Mouse (Mus musculus): Measurements from ENCODE around the gene Ergic2. TPM values are rescaled to one million over a fixed set of nuclear protein-coding genes. Genes with fewer than 3 reads are reported as not detected.
A peak's percentile ranks its signal among the peaks of the same experiment; 100 is the strongest.

The Ergic2 gene
- polyA plus RNA-seq (2016; fragmentation: Nextera tagmentation; extraction: Ambion mirVana) = 220 and 242 TPM in 2 replicates

DNA sequence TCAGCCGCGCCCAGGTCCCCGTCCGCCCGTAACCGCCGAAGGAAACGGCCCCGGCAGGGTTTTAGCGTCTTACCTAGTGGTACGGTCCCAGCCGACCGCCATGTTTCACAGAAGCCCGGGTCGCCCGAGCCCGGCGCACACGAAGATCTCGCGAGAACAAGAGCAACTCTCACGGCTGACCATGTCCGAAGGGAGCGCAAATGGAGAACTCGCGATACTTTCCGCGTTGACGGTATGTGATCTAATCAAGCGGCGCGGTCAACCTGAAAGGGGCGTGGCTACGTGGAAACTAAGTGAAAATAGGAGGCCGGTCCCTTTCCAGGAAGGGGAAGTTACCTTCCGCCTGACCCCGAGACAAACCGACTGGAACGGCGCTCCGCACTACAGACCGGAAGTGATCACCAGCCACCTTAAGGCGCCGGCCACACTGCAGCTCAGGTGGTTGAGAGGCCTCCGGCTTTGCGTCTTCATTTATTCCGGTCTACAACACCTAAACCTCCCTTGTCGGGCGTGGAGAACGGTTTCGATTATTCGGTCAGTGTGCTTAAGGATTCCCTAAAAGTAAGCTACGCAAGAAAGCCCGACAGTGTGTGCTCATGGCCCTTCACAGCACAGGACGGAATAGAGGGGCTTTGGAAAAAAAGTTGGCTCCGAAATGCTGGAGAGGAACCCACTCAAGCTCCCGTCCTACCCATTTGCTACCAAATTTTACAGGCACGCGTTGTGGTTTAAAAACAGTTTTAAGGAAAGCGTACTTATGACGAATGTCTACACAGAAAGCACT is at the start of gene Ergic2:
Gene Ergic2 (minus strand): TSS at position 478 of the 784 bp plus-strand sequence.
- Histone ChIP-seq H3K4me3 (peak within 1 kb of the TSS; percentile 95), H3K36me3 (no peaks in the 10 kb centered on the region), H3K9ac (peak within 1 kb of the TSS; percentile 96), H3K9me3 (replicated peaks) (no peaks in the 10 kb centered on the region), H3K27ac (peak within 1 kb of the TSS; percentile 93), H3K4me1 (peaks cover 14% of the 10 kb centered on the region), H3K4me2 (replicated peaks) (peak within 1 kb of the TSS; percentile 68), H3K27me3 (no peaks in the 10 kb centered on the region)
- under 1% methylated on average over 61 of the region's 61 CpGs for WGBS
- peak; percentile 99 for ATAC-seq (ENCODE audit: low FRiP score)

- no peaks in the 10 kb centered on the region for H3K36me3 ChIP-seq
- WGBS = 90% methylated on average over 6 of the region's 6 CpGs
- H3K27me3 ChIP-seq = no peaks in the 10 kb centered on the region
- H3K9me3 ChIP-seq (replicated peaks) = no peaks in the 10 kb centered on the region
- H3K4me1 ChIP-seq = peaks cover 16% of the 10 kb centered on the region
- H3K9ac ChIP-seq = no peak overlapping the region
- peak overlapping the region; percentile 66 for H3K27ac ChIP-seq
- no peak overlapping the region for H3K4me2 ChIP-seq (replicated peaks)
- ATAC-seq (ENCODE audit: low FRiP score) = peak; percentile 55
- no peak overlapping the region for H3K4me3 ChIP-seq
Measured at GRCm38 (mm10) chr6:148260729-148261101, 48.5 kb upstream of the Ergic2 start.

GRCm38 (mm10) chr6:148259979-148260728 is 48.0 kb upstream of the Ergic2 start:
- H3K36me3 ChIP-seq = no peaks in the 10 kb centered on the region
- H3K9me3 ChIP-seq (replicated peaks) = no peaks in the 10 kb centered on the region
- no peaks in the 10 kb centered on the region for H3K27me3 ChIP-seq
- H3K9ac ChIP-seq = no peak overlapping the region
- no peak overlapping the region for H3K4me3 ChIP-seq
- H3K27ac ChIP-seq = peak overlapping the region; percentile 66
- WGBS = 48% methylated on average over 4 of the region's 4 CpGs
- H3K4me2 ChIP-seq (replicated peaks) = no peak overlapping the region
- H3K4me1 ChIP-seq = peaks cover 16% of the 10 kb centered on the region
- ATAC-seq (ENCODE audit: low FRiP score) = peak; percentile 90

DNA sequence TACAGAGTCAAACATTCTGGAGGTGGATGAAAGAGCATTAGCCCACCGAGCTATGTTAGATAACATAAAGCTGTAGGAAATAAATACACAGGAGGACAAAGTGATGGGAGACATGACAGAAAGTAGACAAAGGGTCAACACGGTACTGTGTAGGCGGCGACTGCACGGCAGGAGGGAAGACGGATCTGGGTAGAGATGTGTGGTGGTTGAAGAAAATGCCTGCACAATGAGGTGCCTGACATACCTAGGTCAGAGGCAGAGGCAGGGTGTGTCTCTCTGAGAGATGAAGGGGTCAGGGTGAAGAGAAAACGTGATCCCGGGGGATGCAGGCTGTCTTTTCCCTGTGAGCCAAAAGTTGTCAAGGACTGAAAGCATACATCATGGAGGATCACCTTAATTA is 46.9 kb upstream of the Ergic2 start:
- no peak overlapping the region for H3K9ac ChIP-seq
- 60% methylated on average over 8 of the region's 8 CpGs for WGBS
- no peak overlapping the region for H3K4me3 ChIP-seq
- no peaks in the 10 kb centered on the region for H3K27me3 ChIP-seq
- peaks cover 16% of the 10 kb centered on the region for H3K4me1 ChIP-seq
- no peak for ATAC-seq (ENCODE audit: low FRiP score)
- no peaks in the 10 kb centered on the region for H3K36me3 ChIP-seq
- no peak overlapping the region for H3K27ac ChIP-seq
- H3K4me2 ChIP-seq (replicated peaks) = no peak overlapping the region
- H3K9me3 ChIP-seq (replicated peaks) = no peaks in the 10 kb centered on the region

- ATAC-seq (ENCODE audit: low FRiP score) = no peak
- Histone ChIP-seq H3K4me2 (replicated peaks) (no peak overlapping the region), H3K27me3 (no peaks in the 10 kb centered on the region), H3K4me1 (peaks cover 18% of the 10 kb centered on the region), H3K4me3 (no peak overlapping the region), H3K9ac (no peak overlapping the region), H3K9me3 (replicated peaks) (no peaks in the 10 kb centered on the region), H3K27ac (no peak overlapping the region), H3K36me3 (no peaks in the 10 kb centered on the region)
- WGBS = 87% methylated on average over 2 of the region's 2 CpGs
Measured at GRCm38 (mm10) chr6:148257805-148258204, 45.6 kb upstream of the Ergic2 start.

GRCm38 (mm10) chr6:148256109-148256508 is 43.9 kb upstream of the Ergic2 start:
- H3K4me2 ChIP-seq (replicated peaks) = no peak overlapping the region
- no peak for ATAC-seq (ENCODE audit: low FRiP score)

DNA sequence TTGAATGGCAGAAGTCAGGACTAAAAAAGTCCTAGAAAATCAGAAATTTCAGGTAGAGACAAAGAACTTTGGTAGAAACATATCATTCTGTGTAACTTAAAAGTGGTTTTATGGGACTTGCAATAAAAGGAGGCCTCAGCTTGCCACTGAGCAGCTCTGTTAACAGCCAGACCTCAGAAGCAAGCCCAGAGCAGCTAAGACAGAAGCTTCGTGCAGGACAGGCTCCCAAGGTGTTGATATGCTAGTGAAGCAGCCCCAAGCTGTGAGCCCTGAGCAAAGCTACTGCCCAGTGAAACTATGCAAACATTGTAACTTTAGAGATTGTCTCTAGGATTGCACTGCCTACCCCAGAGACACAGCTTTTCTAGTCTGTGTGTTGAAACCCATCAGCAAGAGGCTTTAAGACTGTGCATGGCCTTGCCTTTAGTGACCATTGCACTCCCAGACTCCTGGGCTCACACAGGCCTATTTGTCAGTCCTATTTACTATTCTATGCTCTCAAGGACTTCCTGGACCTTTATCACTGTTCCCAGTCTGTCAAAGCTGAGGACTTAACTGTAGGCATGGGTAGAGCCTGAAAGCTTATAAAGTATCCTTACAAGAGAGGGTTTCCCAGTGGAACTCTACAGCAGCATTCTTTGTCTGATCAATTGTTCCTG is 43.4 kb upstream of the Ergic2 start:
- H3K9ac ChIP-seq = no peak overlapping the region
- H3K36me3 ChIP-seq = no peaks in the 10 kb centered on the region
- no peak overlapping the region for H3K4me3 ChIP-seq
- no peak overlapping the region for H3K27ac ChIP-seq
- peaks cover 19% of the 10 kb centered on the region for H3K4me1 ChIP-seq
- H3K9me3 ChIP-seq (replicated peaks) = no peaks in the 10 kb centered on the region
- H3K4me2 ChIP-seq (replicated peaks) = no peak overlapping the region
- no peaks in the 10 kb centered on the region for H3K27me3 ChIP-seq
- WGBS = 52% methylated on average over 1 of the region's 1 CpGs
- no peak for ATAC-seq (ENCODE audit: low FRiP score)

More at GRCm38 (mm10) chr6:148256109-148256508, 43.9 kb upstream of the Ergic2 start:
- Histone ChIP-seq H3K9me3 (replicated peaks) (no peaks in the 10 kb centered on the region), H3K4me3 (no peak overlapping the region), H3K4me1 (peaks cover 25% of the 10 kb centered on the region), H3K27ac (no peak overlapping the region), H3K9ac (no peak overlapping the region), H3K36me3 (no peaks in the 10 kb centered on the region), H3K27me3 (no peaks in the 10 kb centered on the region)
- WGBS = 89% methylated on average over 3 of the region's 3 CpGs

DNA sequence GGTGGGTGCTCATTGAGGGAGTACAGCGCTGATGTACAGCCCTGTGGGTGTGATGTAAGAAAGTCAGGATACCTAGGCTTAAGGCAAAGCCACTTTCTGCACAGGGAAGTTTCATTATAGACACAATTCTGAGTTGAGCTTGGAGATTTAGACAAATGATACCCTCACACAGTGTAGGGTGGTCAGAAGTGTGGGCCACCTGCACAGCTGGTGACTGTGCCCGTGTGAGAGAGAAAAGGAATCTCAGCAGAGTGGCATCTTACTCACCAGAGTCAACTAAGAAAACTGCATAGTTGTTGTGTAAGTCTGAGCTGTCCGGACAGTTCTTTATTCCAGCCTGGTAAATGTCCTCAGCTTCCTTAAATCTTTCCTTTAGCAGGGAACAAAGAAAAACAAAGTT is 37.0 kb upstream of the Ergic2 start:
- no peaks in the 10 kb centered on the region for H3K9me3 ChIP-seq (replicated peaks)
- peaks cover 11% of the 10 kb centered on the region for H3K4me1 ChIP-seq
- no peaks in the 10 kb centered on the region for H3K36me3 ChIP-seq
- no peak overlapping the region for H3K4me3 ChIP-seq
- H3K4me2 ChIP-seq (replicated peaks) = no peak overlapping the region
- ATAC-seq (ENCODE audit: low FRiP score) = peak; percentile 29; the same call in 1 of the 2 replicates
- no peak overlapping the region for H3K27ac ChIP-seq
- WGBS = 69% methylated on average over 3 of the region's 3 CpGs
- H3K9ac ChIP-seq = no peak overlapping the region
- no peaks in the 10 kb centered on the region for H3K27me3 ChIP-seq

DNA sequence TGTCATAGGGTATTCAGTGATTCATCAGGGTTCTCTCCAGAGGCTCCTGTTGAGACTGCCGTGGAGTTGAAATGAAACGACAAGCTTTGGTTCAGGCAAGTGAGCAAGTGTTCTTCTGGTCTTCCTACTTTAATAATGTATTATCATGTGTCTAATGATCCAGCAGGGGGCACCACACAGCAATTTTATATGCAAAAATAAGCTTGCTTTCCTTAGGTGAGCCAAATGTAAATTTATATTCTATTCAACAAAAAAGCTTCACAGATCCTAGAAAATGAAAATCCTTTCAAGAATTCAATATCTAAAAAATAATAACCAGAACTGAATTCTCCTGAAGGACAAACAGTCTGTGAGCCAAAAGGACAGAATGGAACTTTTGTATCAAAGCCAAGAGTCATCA is 36.5 kb upstream of the Ergic2 start:
- ATAC-seq (ENCODE audit: low FRiP score) = no peak
- 62% methylated on average over 2 of the region's 2 CpGs for WGBS

GRCm38 (mm10) chr6:148246544-148246943 is 34.4 kb upstream of the Ergic2 start:
- Histone ChIP-seq H3K27me3 (no peaks in the 10 kb centered on the region), H3K9me3 (replicated peaks) (no peaks in the 10 kb centered on the region), H3K4me2 (replicated peaks) (no peak overlapping the region), H3K4me3 (no peak overlapping the region), H3K9ac (no peak overlapping the region), H3K4me1 (no peaks in the 10 kb centered on the region), H3K36me3 (no peaks in the 10 kb centered on the region), H3K27ac (no peak overlapping the region)
- WGBS = 71% methylated on average over 7 of the region's 7 CpGs
- ATAC-seq (ENCODE audit: low FRiP score) = no peak

More for the DNA sequence above, 36.5 kb upstream of the Ergic2 start:
- H3K4me3 ChIP-seq = no peak overlapping the region
- no peak overlapping the region for H3K27ac ChIP-seq
- peaks cover 11% of the 10 kb centered on the region for H3K4me1 ChIP-seq
- no peak overlapping the region for H3K9ac ChIP-seq
- no peak overlapping the region for H3K4me2 ChIP-seq (replicated peaks)
- H3K9me3 ChIP-seq (replicated peaks) = no peaks in the 10 kb centered on the region
- H3K27me3 ChIP-seq = no peaks in the 10 kb centered on the region
- no peaks in the 10 kb centered on the region for H3K36me3 ChIP-seq

DNA sequence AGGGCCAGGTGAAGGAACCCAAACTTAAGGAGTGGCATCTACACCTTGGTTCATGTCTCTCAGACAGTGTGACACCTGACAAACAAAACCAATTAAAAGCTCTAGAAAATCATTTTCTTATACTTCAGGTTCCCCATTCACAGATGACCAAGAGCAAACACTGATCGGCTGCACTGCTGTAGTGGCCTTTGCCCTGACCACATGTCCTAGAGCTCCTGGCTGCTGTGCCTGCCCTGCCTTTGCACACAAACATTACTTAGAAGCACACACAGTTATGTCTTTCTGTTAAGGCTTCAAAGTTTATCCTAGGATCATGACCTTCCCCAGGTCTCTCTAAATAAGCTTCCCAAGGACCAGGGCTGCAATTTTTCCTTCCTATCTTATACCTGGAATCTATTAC is 32.7 kb upstream of the Ergic2 start:
- Histone ChIP-seq H3K4me3 (no peak overlapping the region), H3K36me3 (no peaks in the 10 kb centered on the region), H3K9ac (no peak overlapping the region), H3K4me2 (replicated peaks) (no peak overlapping the region), H3K27ac (no peak overlapping the region), H3K27me3 (no peaks in the 10 kb centered on the region), H3K9me3 (replicated peaks) (no peaks in the 10 kb centered on the region), H3K4me1 (no peaks in the 10 kb centered on the region)
- WGBS = 76% methylated on average over 1 of the region's 1 CpGs
- ATAC-seq (ENCODE audit: low FRiP score) = no peak

DNA sequence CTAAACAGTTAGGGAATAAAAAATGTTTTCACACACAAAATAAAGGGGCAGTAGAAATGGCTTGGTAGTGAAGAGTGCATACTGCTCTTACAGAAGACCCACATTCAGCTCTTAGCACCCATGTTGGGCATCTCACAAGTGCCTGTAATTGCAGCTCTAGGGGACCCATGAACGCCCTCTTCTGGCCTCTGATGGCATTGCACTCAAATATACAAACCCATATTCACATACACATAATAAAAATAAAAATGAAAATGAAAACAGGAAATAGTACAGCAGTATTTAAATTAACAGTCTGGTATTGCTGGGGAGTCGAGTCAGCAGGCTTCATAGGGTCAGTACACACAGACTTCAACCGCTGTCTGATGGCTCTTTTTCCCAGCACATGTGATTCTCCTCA is 30.1 kb upstream of the Ergic2 start:
- no peak overlapping the region for H3K4me3 ChIP-seq
- no peak for ATAC-seq (ENCODE audit: low FRiP score)
- H3K36me3 ChIP-seq = no peaks in the 10 kb centered on the region
- H3K9ac ChIP-seq = no peak overlapping the region
- no peaks in the 10 kb centered on the region for H3K27me3 ChIP-seq
- WGBS = 68% methylated on average over 3 of the region's 3 CpGs
- no peaks in the 10 kb centered on the region for H3K9me3 ChIP-seq (replicated peaks)
- no peak overlapping the region for H3K4me2 ChIP-seq (replicated peaks)
- H3K27ac ChIP-seq = no peak overlapping the region
- no peaks in the 10 kb centered on the region for H3K4me1 ChIP-seq

All from hindbrain, embryonic 12.5 days (tissue).